Mouse (Mus musculus): ENCODE results near the gene Il27ra. TPM values are rescaled to one million over a fixed set of nuclear protein-coding genes. Genes with fewer than 3 reads are reported as not detected.

Il27ra gene
- total RNA-seq, 1 experiment = 0.89 TPM

- Histone ChIP-seq H3K4me1 (ENCODE audit: control insufficient read depth in 2 of 2, insufficient read depth in 2 of 2, low read length in 2 of 2, poor library complexity in 1 of 2) (peaks cover 22 to 53% of the 10 kb centered on the region in 2 experiments), H3K9me3 (ENCODE audit: control insufficient read depth, insufficient read depth, low read depth, low read length) (no peaks in the 10 kb centered on the region), H3K4me3 (ENCODE audit: insufficient read depth in 1 of 2, low read depth in 1 of 2, low read length in 2 of 2, poor library complexity in 1 of 2, severe bottlenecking in 1 of 2) (no peak overlapping the region), H3K27ac (ENCODE audit: insufficient read depth, low read depth, low read length, poor library complexity, severe bottlenecking) (no peak overlapping the region), H3K36me3 (ENCODE audit: control insufficient read depth, insufficient read depth, low read length, poor library complexity, severe bottlenecking) (peaks cover 6% of the 10 kb centered on the region; the same call in 1 of the 2 replicates), H3K9ac (ENCODE audit: insufficient read depth, low read depth, low read length, poor library complexity, severe bottlenecking) (no peak overlapping the region)
- TF ChIP-seq HCFC1 (IDR thresholded peaks at IDR 0.05; ENCODE audit: borderline replicate concordance, insufficient read depth, low read length) = no peak
- 0 out of 2 replicates have a peak, but pooled peaks have one; percentile 17 for TF ChIP-seq MAFK (IDR thresholded peaks at IDR 0.05; ENCODE audit: insufficient read depth, low read depth, low read length)
- in situ Hi-C loops (cut with MboI; ENCODE audit: low sequenced_read_pairs in 2 of 2, unreplicated experiment in 2 of 2) = no loop called here
- peak; percentile 84 for DNase-seq (ENCODE audit: low read depth, low spot score)
These were observed 18.2 kb downstream of the Il27ra start for GRCm38 (mm10) chr8:84024171-84024570.

GRCm38 (mm10) chr8:84023631-84024030 lies 18.8 kb downstream of the Il27ra start:
- no peaks in the 10 kb centered on the region for H3K9me3 ChIP-seq (ENCODE audit: control insufficient read depth, insufficient read depth, low read depth, low read length)
- TF ChIP-seq ZNF384 (IDR thresholded peaks at IDR 0.05; ENCODE audit: low read depth, low read length) = no peak
- no peak for TF ChIP-seq ZC3H11A (IDR thresholded peaks at IDR 0.05; ENCODE audit: borderline replicate concordance, low read depth, low read length)
- no peak for TF ChIP-seq CHD2 (IDR thresholded peaks at IDR 0.05; ENCODE audit: low read depth, low read length)
- TF ChIP-seq HCFC1 (IDR thresholded peaks at IDR 0.05; ENCODE audit: borderline replicate concordance, insufficient read depth, low read length) = no peak
- no peak for TF ChIP-seq MAFK (IDR thresholded peaks at IDR 0.05; ENCODE audit: insufficient read depth, low read depth, low read length)
- in situ Hi-C loops (cut with MboI; ENCODE audit: low sequenced_read_pairs in 2 of 2, unreplicated experiment in 2 of 2) = no loop called here
- H3K9ac ChIP-seq (ENCODE audit: insufficient read depth, low read depth, low read length, poor library complexity, severe bottlenecking) = no peak overlapping the region
- H3K4me1 ChIP-seq (ENCODE audit: control insufficient read depth in 2 of 2, insufficient read depth in 2 of 2, low read length in 2 of 2, poor library complexity in 1 of 2) = peaks cover 22 to 51% of the 10 kb centered on the region in 2 experiments
- no peak overlapping the region for H3K27ac ChIP-seq (ENCODE audit: insufficient read depth, low read depth, low read length, poor library complexity, severe bottlenecking)
- H3K36me3 ChIP-seq (ENCODE audit: control insufficient read depth, insufficient read depth, low read length, poor library complexity, severe bottlenecking) = peaks cover 6% of the 10 kb centered on the region; the same call in 1 of the 2 replicates
- DNase-seq (ENCODE audit: low read depth, low spot score) = no peak
- H3K4me3 ChIP-seq (ENCODE audit: insufficient read depth in 1 of 2, low read depth in 1 of 2, low read length in 2 of 2, poor library complexity in 1 of 2, severe bottlenecking in 1 of 2) = no peak overlapping the region

GRCm38 (mm10) chr8:84023085-84023484 lies 19.3 kb downstream of the Il27ra start:
- TF ChIP-seq ZC3H11A (IDR thresholded peaks at IDR 0.05; ENCODE audit: borderline replicate concordance, low read depth, low read length) (no peak), ZNF384 (IDR thresholded peaks at IDR 0.05; ENCODE audit: low read depth, low read length) (no peak), HCFC1 (IDR thresholded peaks at IDR 0.05; ENCODE audit: borderline replicate concordance, insufficient read depth, low read length) (no peak), CHD2 (IDR thresholded peaks at IDR 0.05; ENCODE audit: low read depth, low read length) (no peak)
- H3K4me1 ChIP-seq (ENCODE audit: control insufficient read depth in 2 of 2, insufficient read depth in 2 of 2, low read length in 2 of 2, poor library complexity in 1 of 2) = peaks cover 22 to 49% of the 10 kb centered on the region in 2 experiments
- H3K4me3 ChIP-seq (ENCODE audit: insufficient read depth in 1 of 2, low read depth in 1 of 2, low read length in 2 of 2, poor library complexity in 1 of 2, severe bottlenecking in 1 of 2) = no peak overlapping the region
- peaks cover 1% of the 10 kb centered on the region; the same call in 1 of the 2 replicates for H3K36me3 ChIP-seq (ENCODE audit: control insufficient read depth, insufficient read depth, low read length, poor library complexity, severe bottlenecking)
- H3K27ac ChIP-seq (ENCODE audit: insufficient read depth, low read depth, low read length, poor library complexity, severe bottlenecking) = no peak overlapping the region
- no peak for DNase-seq (ENCODE audit: low read depth, low spot score)
- in situ Hi-C loops (cut with MboI; ENCODE audit: low sequenced_read_pairs in 2 of 2, unreplicated experiment in 2 of 2) = no loop called here
- H3K9ac ChIP-seq (ENCODE audit: insufficient read depth, low read depth, low read length, poor library complexity, severe bottlenecking) = no peak overlapping the region
- H3K9me3 ChIP-seq (ENCODE audit: control insufficient read depth, insufficient read depth, low read depth, low read length) = no peaks in the 10 kb centered on the region

- Histone ChIP-seq H3K9ac (ENCODE audit: insufficient read depth, low read depth, low read length, poor library complexity, severe bottlenecking) (peak overlapping the region; percentile 40), H3K4me1 (ENCODE audit: control insufficient read depth in 2 of 2, insufficient read depth in 2 of 2, low read length in 2 of 2, poor library complexity in 1 of 2) (peaks cover 16 to 47% of the 10 kb centered on the region in 2 experiments), H3K4me3 (ENCODE audit: insufficient read depth in 1 of 2, low read depth in 1 of 2, low read length in 2 of 2, poor library complexity in 1 of 2, severe bottlenecking in 1 of 2) (peak overlapping the region; percentile 8 to 23; a peak in 3 of 4 replicates), H3K9me3 (ENCODE audit: control insufficient read depth, insufficient read depth, low read depth, low read length) (no peaks in the 10 kb centered on the region), H3K36me3 (ENCODE audit: control insufficient read depth, insufficient read depth, low read length, poor library complexity, severe bottlenecking) (no peaks in the 10 kb centered on the region), H3K27ac (ENCODE audit: insufficient read depth, low read depth, low read length, poor library complexity, severe bottlenecking) (peak overlapping the region; percentile 13; the same call in 1 of the 2 replicates)
- in situ Hi-C loops (cut with MboI; ENCODE audit: low sequenced_read_pairs in 2 of 2, unreplicated experiment in 2 of 2) = no loop called here
- DNase-seq (ENCODE audit: low read depth, low spot score) = no peak
- no peak for TF ChIP-seq CHD2 (IDR thresholded peaks at IDR 0.05; ENCODE audit: low read depth, low read length)
- no peak for TF ChIP-seq ZNF384 (IDR thresholded peaks at IDR 0.05; ENCODE audit: low read depth, low read length)
- no peak for TF ChIP-seq MAFK (IDR thresholded peaks at IDR 0.05; ENCODE audit: insufficient read depth, low read depth, low read length)
These were observed 20.8 kb downstream of the Il27ra start for GRCm38 (mm10) chr8:84021569-84021968.

GRCm38 (mm10) chr8:84021096-84021495 lies 21.3 kb downstream of the Il27ra start, which contains the start of gene Palm3:
Gene Palm3, plus strand, starts transcription at chr8:84021471.
- peak within 1 kb of the TSS; percentile 8 to 23; a peak in 3 of 4 replicates for H3K4me3 ChIP-seq (ENCODE audit: insufficient read depth in 1 of 2, low read depth in 1 of 2, low read length in 2 of 2, poor library complexity in 1 of 2, severe bottlenecking in 1 of 2)
- H3K9ac ChIP-seq (ENCODE audit: insufficient read depth, low read depth, low read length, poor library complexity, severe bottlenecking) = peak within 1 kb of the TSS; percentile 50
- H3K4me1 ChIP-seq (ENCODE audit: control insufficient read depth in 2 of 2, insufficient read depth in 2 of 2, low read length in 2 of 2, poor library complexity in 1 of 2) = peaks cover 16 to 43% of the 10 kb centered on the region in 2 experiments
- no peak for DNase-seq (ENCODE audit: low read depth, low spot score)
- H3K27ac ChIP-seq (ENCODE audit: insufficient read depth, low read depth, low read length, poor library complexity, severe bottlenecking) = peak within 1 kb of the TSS; percentile 41
- in situ Hi-C loops (cut with MboI; ENCODE audit: low sequenced_read_pairs in 2 of 2, unreplicated experiment in 2 of 2) = no loop called here
- H3K36me3 ChIP-seq (ENCODE audit: control insufficient read depth, insufficient read depth, low read length, poor library complexity, severe bottlenecking) = no peaks in the 10 kb centered on the region
- H3K9me3 ChIP-seq (ENCODE audit: control insufficient read depth, insufficient read depth, low read depth, low read length) = no peaks in the 10 kb centered on the region
- TF ChIP-seq CHD2 (IDR thresholded peaks at IDR 0.05; ENCODE audit: low read depth, low read length) (no peak), ZC3H11A (IDR thresholded peaks at IDR 0.05; ENCODE audit: borderline replicate concordance, low read depth, low read length) (no peak), ZNF384 (IDR thresholded peaks at IDR 0.05; ENCODE audit: low read depth, low read length) (no peak), HCFC1 (IDR thresholded peaks at IDR 0.05; ENCODE audit: borderline replicate concordance, insufficient read depth, low read length) (no peak), MAFK (IDR thresholded peaks at IDR 0.05; ENCODE audit: insufficient read depth, low read depth, low read length) (no peak)

Measured in ES-E14 (cell line).